Mouse (Mus musculus) CH12F3 (cell line): ENCODE measurements around the gene Vmn1r4.

Experiments
- in situ Hi-C: fragments of 300-500 bp; cut with MboI; formaldehyde crosslinking; loops from 2 replicates; pipeline ENCODE4 v1.14.3; 2020; ENCODE audit warnings: low sequenced_read_pairs

Vmn1r4 gene

GRCm38 (mm10) chr6:56913092-56913858, 10.5 kb upstream of the Vmn1r4 start:
- in situ Hi-C loops = no loop called here

GRCm38 (mm10) chr6:56916279-56916678, 7.5 kb upstream of the Vmn1r4 start:
- in situ Hi-C loops = no loop called here

- in situ Hi-C loops = no loop called here
Measured at GRCm38 (mm10) chr6:56917578-56918368, 6.0 kb upstream of the Vmn1r4 start.

- in situ Hi-C loops = loop anchor here (10.0 kb wide), 1 partner anchor 115 kb away; no protein-coding TSS in a partner anchor
Measured at GRCm38 (mm10) chr6:56919330-56920044, 4.3 kb upstream of the Vmn1r4 start.

DNA sequence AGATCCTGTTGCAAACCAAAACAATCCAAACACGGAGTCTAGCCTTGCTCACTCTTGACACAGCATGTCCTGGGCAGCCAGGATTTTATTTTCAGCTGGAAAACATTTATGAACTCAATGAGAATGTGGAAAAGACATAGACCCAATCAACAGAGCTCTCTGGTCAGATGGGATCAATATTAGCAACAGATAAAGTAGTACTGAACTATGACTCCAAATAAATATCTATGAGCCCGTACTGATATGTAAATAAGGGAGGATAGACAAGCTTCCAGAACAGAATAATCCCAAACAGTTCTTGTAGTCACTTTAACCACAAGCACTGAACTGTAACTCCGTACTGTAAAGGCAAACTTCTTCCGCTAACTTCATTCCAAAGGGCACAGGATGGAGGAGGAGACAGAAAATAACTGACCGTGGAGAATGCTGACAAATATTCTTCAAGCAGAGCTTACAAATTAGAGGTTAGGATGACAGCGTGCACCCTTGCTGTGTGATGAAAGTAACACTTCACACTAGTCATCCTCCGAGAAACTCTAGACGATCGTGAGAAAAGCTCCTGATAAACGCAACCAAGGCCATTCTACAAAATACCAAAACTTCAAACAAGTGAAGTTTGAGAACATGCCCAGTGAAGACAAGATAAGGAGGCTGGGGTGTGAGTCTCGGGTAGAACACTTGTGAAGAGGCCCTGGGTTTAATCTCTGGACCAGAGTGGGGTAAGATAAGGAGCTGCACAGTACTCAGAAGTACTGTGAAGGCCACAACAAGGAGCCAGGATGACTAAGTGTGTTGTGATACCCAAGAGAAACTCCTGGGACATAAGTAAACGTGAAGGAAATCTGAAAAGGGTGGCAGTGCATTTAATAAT, 3.4 kb upstream of the Vmn1r4 start:
- in situ Hi-C loops = loop anchor here (10.0 kb wide), 1 partner anchor 116 kb away; no protein-coding TSS in a partner anchor

- in situ Hi-C loops = loop anchor here (10.0 kb wide), 1 partner anchor 119 kb away; no protein-coding TSS in a partner anchor
Measured at GRCm38 (mm10) chr6:56923331-56923725, 487 bp upstream of the Vmn1r4 start.

GRCm38 (mm10) chr6:56931648-56932415, 8.0 kb downstream of the Vmn1r4 start:
- in situ Hi-C loops = no loop called here

DNA sequence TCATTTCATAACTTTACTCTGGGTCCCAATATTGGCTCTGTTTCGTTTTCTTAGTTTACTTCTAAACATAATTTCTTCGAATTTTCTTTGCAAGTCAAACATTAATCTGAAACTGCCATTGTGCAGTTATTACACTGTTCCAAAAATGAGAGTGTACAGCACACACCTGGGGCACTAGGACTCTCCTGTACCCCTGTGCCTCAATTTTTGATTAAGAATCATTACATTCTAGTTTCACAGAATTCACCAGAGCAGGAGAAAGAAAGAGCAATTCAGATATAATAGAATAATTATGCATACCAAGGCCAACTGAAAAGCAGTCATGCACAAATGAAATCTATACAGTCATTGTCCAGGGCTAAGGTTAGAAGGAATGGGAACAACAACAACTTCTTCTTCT, 8.6 kb downstream of the Vmn1r4 start:
- in situ Hi-C loops = no loop called here

GRCm38 (mm10) chr6:56934366-56934765, 10.6 kb downstream of the Vmn1r4 start:
- in situ Hi-C loops = no loop called here

GRCm38 (mm10) chr6:56956436-56956835, 32.6 kb downstream of the Vmn1r4 start:
- in situ Hi-C loops = no loop called here

DNA sequence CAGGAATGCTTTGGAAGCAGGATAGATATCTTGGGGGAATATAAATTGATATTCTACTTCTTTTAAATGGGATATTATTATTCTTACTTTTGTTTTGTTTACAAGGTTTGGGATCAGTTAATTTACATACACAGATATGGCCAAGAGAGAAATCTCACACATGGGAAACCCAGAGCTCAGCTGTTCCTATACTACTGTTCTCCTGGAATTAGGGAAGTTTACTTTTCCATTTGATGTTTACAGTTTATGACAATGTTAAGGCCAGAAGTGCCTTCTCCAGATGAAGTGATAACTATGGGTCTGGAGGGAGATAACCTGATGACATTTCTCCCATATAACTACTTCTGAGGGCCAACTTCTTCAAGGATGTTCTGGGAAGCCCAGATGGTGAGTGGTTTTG, 46.2 kb downstream of the Vmn1r4 start, which contains the start of gene Vmn1r5:
Gene Vmn1r5, plus strand, starts transcription at position 301 of the 400 bp plus-strand sequence.
- in situ Hi-C loops = no loop called here

- in situ Hi-C loops = no loop called here
Measured at GRCm38 (mm10) chr6:56996943-56997342, 73.1 kb downstream of the Vmn1r4 start, which contains the start of gene Vmn1r6. Gene Vmn1r6, plus strand, starts transcription at chr6:56997243.
